Mouse (Mus musculus) retina, adult 2 months (tissue): ENCODE results near the gene Ccdc162.

Experiments used
- DNase-seq: peaks from one replicate; pipeline ENCODE4 v3.0.0-alpha.2; 2012; ENCODE audit warnings: low read depth, low spot score

Gene Ccdc162

DNA sequence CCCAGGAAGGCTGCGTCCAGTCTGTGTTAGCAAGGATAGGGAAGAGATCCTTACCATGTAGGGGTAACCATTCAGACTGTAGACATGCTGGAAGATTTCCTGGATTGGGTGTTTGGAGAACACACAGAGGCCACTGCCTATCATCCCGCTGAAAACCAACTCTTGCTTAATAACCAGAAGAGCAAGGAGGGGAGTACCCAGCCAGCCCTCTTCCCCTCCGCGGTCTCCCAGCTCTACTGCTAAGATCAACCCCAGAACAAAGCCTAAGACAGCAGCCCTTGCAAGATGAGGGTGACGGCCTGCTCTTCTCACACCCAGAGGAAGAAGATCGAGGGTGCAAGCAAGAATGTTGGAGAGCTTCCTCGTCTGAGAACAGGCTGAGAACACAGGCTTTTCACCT lies 227.6 kb downstream of the Ccdc162 start:
- no peak for DNase-seq
